Mouse (Mus musculus) frontal cortex, adult (tissue): ENCODE measurements around the gene Dab1.

ENCODE experiments used
- ATAC-seq: cut with Nextera tagmentation; 2 replicates; pipeline ENCODE4 v1.9.2; 2017; ENCODE audit warnings: mild to moderate bottlenecking, moderate library complexity, mixed read lengths; ENCODE audit not compliant: low TSS enrichment

Dab1 gene

GRCm38 (mm10) chr4:104106299-104106698 lies 487.1 kb downstream of the Dab1 start:
- no peak for ATAC-seq

GRCm38 (mm10) chr4:104111614-104112013 lies 492.5 kb downstream of the Dab1 start:
- no peak for ATAC-seq

- ATAC-seq = peak; percentile 76
These were observed 494.2 kb downstream of the Dab1 start for GRCm38 (mm10) chr4:104113209-104114005.

GRCm38 (mm10) chr4:104114006-104114361 lies 494.8 kb downstream of the Dab1 start:
- no peak for ATAC-seq

- ATAC-seq = peak; percentile 89
These were observed 500.9 kb downstream of the Dab1 start for GRCm38 (mm10) chr4:104120108-104120507.

GRCm38 (mm10) chr4:104121959-104122358 lies 502.8 kb downstream of the Dab1 start:
- ATAC-seq = peak; percentile 72

- peak; percentile 27; the same call in 1 of the 2 replicates for ATAC-seq
These were observed 503.2 kb downstream of the Dab1 start for GRCm38 (mm10) chr4:104122364-104122763.

- ATAC-seq = peak; percentile 65; the same call in 1 of the 2 replicates
These were observed 534.5 kb downstream of the Dab1 start for GRCm38 (mm10) chr4:104153637-104154036.

GRCm38 (mm10) chr4:104178067-104178466 lies 558.9 kb downstream of the Dab1 start:
- ATAC-seq = peak; percentile 88

- ATAC-seq = no peak
These were observed 567.2 kb downstream of the Dab1 start for GRCm38 (mm10) chr4:104186311-104186710.

GRCm38 (mm10) chr4:104198635-104199034 lies 579.5 kb downstream of the Dab1 start:
- no peak for ATAC-seq

- ATAC-seq = no peak
These were observed 582.5 kb downstream of the Dab1 start for GRCm38 (mm10) chr4:104201686-104202085.

- 0 out of 2 replicates have a peak, but pooled peaks have one; percentile 20 for ATAC-seq
These were observed 584.9 kb downstream of the Dab1 start for GRCm38 (mm10) chr4:104204047-104204446.

GRCm38 (mm10) chr4:104206639-104207038 lies 587.5 kb downstream of the Dab1 start:
- no peak for ATAC-seq

GRCm38 (mm10) chr4:104209081-104209480 lies 589.9 kb downstream of the Dab1 start:
- 0 out of 2 replicates have a peak, but pooled peaks have one; percentile 44 for ATAC-seq

GRCm38 (mm10) chr4:104210796-104211195 lies 591.6 kb downstream of the Dab1 start:
- ATAC-seq = no peak

- no peak for ATAC-seq
These were observed 592.6 kb downstream of the Dab1 start for GRCm38 (mm10) chr4:104211531-104212455.

GRCm38 (mm10) chr4:104214724-104215123 lies 595.6 kb downstream of the Dab1 start:
- ATAC-seq = no peak

GRCm38 (mm10) chr4:104217336-104217735 lies 598.2 kb downstream of the Dab1 start:
- ATAC-seq = no peak

GRCm38 (mm10) chr4:104218765-104219164 lies 599.6 kb downstream of the Dab1 start:
- ATAC-seq = no peak

GRCm38 (mm10) chr4:104220099-104220498 lies 600.9 kb downstream of the Dab1 start:
- ATAC-seq = no peak

- ATAC-seq = no peak
These were observed 610.1 kb downstream of the Dab1 start for GRCm38 (mm10) chr4:104229296-104229695.

- ATAC-seq = no peak
These were observed 627.3 kb downstream of the Dab1 start for GRCm38 (mm10) chr4:104246506-104246905.
